Mouse (Mus musculus): ENCODE data around the gene Map1s.

DNA sequence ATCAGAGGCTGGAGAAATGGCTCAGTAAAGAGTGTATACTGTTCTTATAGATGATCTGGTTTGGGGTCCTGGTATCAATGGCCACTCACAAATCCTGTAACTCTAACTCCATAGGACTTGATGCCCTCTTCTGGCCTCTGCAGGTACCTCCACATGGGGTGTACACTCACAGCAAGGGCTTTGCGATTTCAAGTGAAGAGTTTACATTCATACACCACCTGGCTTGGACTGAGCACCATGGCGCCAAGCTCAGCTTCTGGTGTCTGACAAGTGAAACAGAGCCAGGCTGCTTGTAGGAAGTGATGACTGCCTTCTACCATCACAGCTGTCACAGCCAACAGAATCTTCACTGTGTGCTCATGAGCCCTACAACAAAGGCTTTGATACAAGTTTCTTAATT is 35.7 kb downstream of the Map1s start:
- TF ChIP-seq GATA1 (IDR thresholded peaks at IDR 0.05; ENCODE audit: low read length), result no peak
- TF ChIP-seq TAL1 (IDR thresholded peaks at IDR 0.05; ENCODE audit: low read length), result no peak
